Mouse (Mus musculus): Measurements from ENCODE around the gene Invs. TPM values are rescaled to one million over a fixed set of nuclear protein-coding genes. Genes with fewer than 3 reads are reported as not detected.

Gene Invs
- 30.8 TPM for polyA plus RNA-seq (2017; shearing (Covaris generic))

DNA sequence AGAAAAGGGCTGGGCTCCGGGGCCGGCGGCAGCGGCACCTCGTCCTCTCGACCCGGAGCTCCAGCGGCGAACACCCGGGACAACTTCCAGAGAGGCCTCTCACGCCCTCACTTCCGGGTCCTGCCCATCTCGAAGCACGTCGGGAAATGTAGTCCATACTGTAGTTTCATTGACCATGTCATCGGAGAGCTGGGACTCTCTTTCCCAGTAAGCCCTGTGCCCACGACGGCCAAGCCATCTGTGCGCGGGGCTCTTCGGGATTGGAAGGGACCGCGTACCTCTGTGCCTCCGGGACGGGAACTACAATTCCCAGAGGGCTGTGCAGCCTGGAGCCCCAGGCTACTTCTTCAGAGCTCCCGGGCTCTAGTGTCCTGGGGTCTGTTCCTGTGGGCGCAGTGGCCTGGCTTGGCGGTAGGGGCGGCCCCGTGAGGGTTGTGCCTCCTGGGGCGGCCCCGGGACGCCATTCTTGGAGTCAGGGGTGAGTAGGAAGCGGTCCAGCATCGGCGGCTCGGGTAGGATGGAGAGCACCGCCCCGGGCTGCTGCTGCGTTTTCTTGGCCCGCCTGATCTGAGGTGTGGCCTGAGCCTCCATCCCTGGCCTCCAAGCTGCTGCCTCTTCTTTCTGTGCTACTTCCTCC is at the start of gene Invs, which contains the start of gene Erp44:
Gene Invs, plus strand, starts transcription at position 263 of the 637 bp plus-strand sequence.
Gene Erp44, minus strand, starts transcription at position 61 of the 637 bp plus-strand sequence.

DNA sequence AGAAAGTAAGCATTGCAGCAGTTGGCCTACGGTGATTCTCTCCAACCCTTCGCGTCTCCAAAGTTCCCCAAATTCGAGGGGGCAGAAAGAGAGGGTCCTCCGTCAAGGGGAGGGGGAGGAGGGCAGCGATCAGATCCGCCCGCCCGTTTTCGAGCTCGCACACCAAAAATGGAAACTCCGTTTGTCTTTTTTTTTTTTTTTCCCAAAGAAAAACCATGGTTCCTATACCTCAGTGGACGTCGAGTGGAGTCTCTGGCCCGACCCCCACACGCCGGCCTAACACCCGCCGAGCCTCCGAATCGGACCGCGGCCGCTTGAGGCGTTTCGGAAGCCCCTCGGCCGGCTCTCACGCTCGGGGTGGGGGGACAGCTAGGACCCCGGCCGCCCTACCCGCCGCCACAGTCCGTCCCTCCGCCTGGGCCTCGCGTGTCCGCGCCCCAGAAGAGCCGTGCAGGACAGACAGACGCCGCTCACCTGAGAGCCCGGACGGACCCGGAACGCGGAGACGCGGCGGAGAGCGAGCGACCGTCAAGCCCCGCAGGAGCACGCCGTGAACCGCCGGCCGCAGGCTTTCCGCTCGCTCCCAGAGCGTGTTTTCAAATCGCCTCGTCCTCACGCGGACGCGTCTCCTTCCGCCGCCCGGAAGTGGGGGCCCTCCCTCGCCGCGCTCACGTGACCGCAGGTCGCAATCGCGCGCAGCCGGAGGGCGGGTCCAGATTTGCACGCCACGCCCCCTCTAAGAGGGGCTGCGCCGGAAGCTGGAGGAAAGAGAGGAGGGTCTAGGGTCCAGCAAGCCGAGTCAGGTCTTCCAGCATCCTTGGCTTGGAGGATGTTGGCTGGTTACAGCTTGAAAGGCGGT is 193.5 kb downstream of the Invs start, which contains the start of gene Tex10:
Gene Tex10, minus strand, starts transcription at position 668 of the 859 bp plus-strand sequence.

Other genes with a start within 250 kb of the Invs start
- gene Nr4a3, start 234.6 kb upstream of the Invs start, polyA plus RNA-seq (2017; shearing (Covaris generic)): 3.4 TPM
- 22.1 TPM for gene Stx17, start 154.8 kb upstream of the Invs start, polyA plus RNA-seq (2017; shearing (Covaris generic))
- gene Erp44, start 202 bp upstream of the Invs start, polyA plus RNA-seq (2017; shearing (Covaris generic)): 117 TPM
- 90.7 TPM for gene Tex10, start 193.7 kb downstream of the Invs start, polyA plus RNA-seq (2017; shearing (Covaris generic))